Mouse (Mus musculus) left cerebral cortex, adult 11 months (tissue): ENCODE data around the gene Vars2.

Experiments
- DNase-seq: peaks from one replicate; pipeline ENCODE4 v3.0.0; 2022; ENCODE audit warnings: low spot score

Gene Vars2

GRCm38 (mm10) chr17:35626537-35626936 lies 40.9 kb downstream of the Vars2 start, which contains the start of gene Gm9573:
Gene Gm9573 (minus strand): TSS chr17:35626637.
- DNase-seq = no peak

- DNase-seq = no peak
Observed at GRCm38 (mm10) chr17:35617127-35617526, 50.3 kb downstream of the Vars2 start.
